Mouse (Mus musculus) stomach, embryonic 16.5 days (tissue): Measurements from ENCODE around the gene Pqlc3. TPM values are rescaled to one million over a fixed set of nuclear protein-coding genes. Genes with fewer than 3 reads are reported as not detected.

ENCODE experiments used
- ATAC-seq: fragments of 200-750 bp; cut with Nextera tagmentation; 2 replicates; pipeline ENCODE4 v1.8.0; 2017; ENCODE audit warnings: moderate number of reproducible peaks, moderate TSS enrichment; ENCODE audit not compliant: insufficient read depth, low FRiP score
- H3K27ac ChIP-seq: fragments of 300-500 bp; sonication (generic); 2 replicates; pipeline ENCODE4 v1.5.1; 2014; ENCODE audit warnings: low read length
- H3K27me3 ChIP-seq: fragments of 300-500 bp; sonication (generic); 2 replicates; pipeline ENCODE4 v1.6.1; 2014; ENCODE audit warnings: low read length, control low read depth, mixed read lengths; ENCODE audit not compliant: control insufficient read depth, insufficient read depth
- H3K36me3 ChIP-seq: fragments of 300-500 bp; sonication (generic); 2 replicates; pipeline ENCODE4 v1.6.1; 2014; ENCODE audit warnings: low read length; ENCODE audit not compliant: control insufficient read depth, insufficient read depth
- H3K4me1 ChIP-seq: fragments of 300-500 bp; sonication (generic); 2 replicates; pipeline ENCODE4 v1.6.1; 2014; ENCODE audit warnings: low read length, control low read depth, mixed read lengths; ENCODE audit not compliant: control insufficient read depth, insufficient read depth
- H3K4me2 ChIP-seq: fragments of 300-500 bp; sonication (generic); 2 replicates; pipeline ENCODE4 v1.6.1; 2014; ENCODE audit warnings: low read depth, low read length, mixed read lengths
- H3K4me3 ChIP-seq: fragments of 300-500 bp; sonication (generic); replicated peaks from 2 replicates; pipeline ENCODE4 v1.5.1; 2014; ENCODE audit warnings: mild to moderate bottlenecking, low read length
- H3K9ac ChIP-seq: fragments of 300-500 bp; sonication (generic); 2 replicates; pipeline ENCODE4 v1.6.1; 2014; ENCODE audit warnings: low read length
- H3K9me3 ChIP-seq: fragments of 300-500 bp; sonication (generic); replicated peaks from 2 replicates; pipeline ENCODE4 v1.6.1; 2016; ENCODE audit warnings: low read length, control low read depth; ENCODE audit not compliant: control insufficient read depth
- WGBS: fragments of 180-500 bp; shearing (Covaris S2); extraction: QIAGEN DNeasy Blood & Tissue Kit; methylation state at CpG from one replicate; pipeline ENCODE4 v1.1.7; 2014; 5-methylcytosine and 5-hydroxymethylcytosine counted together
- polyA plus RNA-seq: library from polyadenylated mRNA; unstranded; fragments of >200 nt; fragmentation: Nextera tagmentation; extraction: Ambion mirVana; gene quantifications from 2 replicates; pipeline ENCODE4 v1.2.1, GENCODE M21; 2015

Gene Pqlc3
- polyA plus RNA-seq, 1 experiment from 2014 or later, result 13.8 TPM

GRCm38 (mm10) chr12:16994291-16994690, 5.9 kb downstream of the Pqlc3 start:
- 84% methylated on average over 2 of the region's 2 CpGs for WGBS
- ATAC-seq, result no peak
- H3K27ac ChIP-seq, result no peak overlapping the region
- H3K4me1 ChIP-seq, result peaks cover 5% of the 10 kb centered on the region; the same call in 1 of the 2 replicates
- H3K36me3 ChIP-seq, result no peaks in the 10 kb centered on the region
- H3K4me3 ChIP-seq, result no peak overlapping the region
- H3K4me2 ChIP-seq, result no peak overlapping the region
- H3K9me3 ChIP-seq, result no peaks in the 10 kb centered on the region
- no peaks in the 10 kb centered on the region for H3K27me3 ChIP-seq
- no peak overlapping the region for H3K9ac ChIP-seq

DNA sequence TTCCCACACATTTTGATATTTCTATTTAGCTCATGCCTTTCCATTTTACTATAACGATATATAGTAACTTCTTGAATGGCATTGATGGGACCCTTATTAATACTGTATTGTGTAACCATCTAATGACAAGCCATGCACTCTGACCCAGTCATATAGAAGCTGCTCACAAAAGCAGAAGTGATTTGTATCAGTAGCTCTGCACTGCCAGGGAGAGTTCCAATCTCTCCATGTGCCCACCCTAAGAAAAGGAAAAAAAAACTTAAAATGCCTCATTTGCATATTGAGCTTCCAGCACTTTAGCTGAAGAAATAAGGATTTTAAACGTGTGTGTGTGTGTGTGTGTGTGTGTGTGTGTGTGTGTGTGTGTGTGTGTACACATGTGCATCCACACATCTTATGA, 7.9 kb downstream of the Pqlc3 start:
- no peak overlapping the region for H3K9ac ChIP-seq
- no peak overlapping the region for H3K27ac ChIP-seq
- 86% methylated on average over 2 of the region's 2 CpGs for WGBS
- no peak for ATAC-seq
- H3K36me3 ChIP-seq, result 0 out of 2 replicates have a peak, but pooled peaks cover under 1% of the 10 kb centered on the region
- H3K4me1 ChIP-seq, result no peaks in the 10 kb centered on the region
- no peak overlapping the region for H3K4me3 ChIP-seq
- no peaks in the 10 kb centered on the region for H3K9me3 ChIP-seq
- H3K27me3 ChIP-seq, result no peaks in the 10 kb centered on the region
- H3K4me2 ChIP-seq, result no peak overlapping the region

DNA sequence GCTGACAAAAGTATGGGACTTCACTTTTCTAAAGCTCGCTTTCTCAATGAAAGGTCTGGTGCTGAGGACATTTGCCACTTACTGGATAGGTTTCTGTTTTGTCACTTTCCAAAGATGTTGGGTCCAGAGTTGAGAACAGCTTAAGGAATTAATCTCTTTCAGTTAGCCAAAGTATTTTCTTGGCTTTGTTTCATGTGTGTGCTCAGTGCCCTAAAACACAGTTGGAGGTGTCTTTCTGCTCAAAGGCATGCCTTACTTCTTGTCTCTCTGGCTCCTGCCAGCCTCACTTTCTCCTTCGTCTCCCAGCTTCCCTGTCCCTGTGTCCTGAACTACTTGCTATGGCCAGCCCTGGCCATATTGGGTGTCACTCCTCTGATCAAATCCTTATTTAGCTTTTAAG, 8.8 kb downstream of the Pqlc3 start:
- no peak for ATAC-seq
- H3K27me3 ChIP-seq, result no peaks in the 10 kb centered on the region

DNA sequence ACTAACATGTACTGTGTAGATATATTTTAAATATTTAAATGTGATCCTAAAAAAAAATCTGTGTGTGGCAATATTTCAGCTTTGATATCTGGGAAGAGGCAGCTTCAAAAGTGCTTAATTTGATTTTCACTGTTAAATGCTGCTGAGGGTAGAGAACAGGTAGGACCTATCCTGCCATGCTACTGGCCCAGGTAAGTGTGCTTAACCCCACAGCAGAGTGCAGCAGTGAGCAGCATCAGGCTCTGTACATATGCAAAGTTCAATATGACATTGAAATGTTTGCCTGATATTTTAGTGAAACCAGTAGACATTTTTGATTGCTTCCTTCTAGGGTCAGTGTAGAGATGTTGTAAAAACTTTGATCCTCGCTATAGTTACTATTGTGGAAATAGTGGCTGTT, 14.4 kb downstream of the Pqlc3 start:
- no peaks in the 10 kb centered on the region for H3K9me3 ChIP-seq
- H3K27ac ChIP-seq, result no peak overlapping the region
- 95% methylated on average over 1 of the region's 1 CpGs for WGBS
- H3K27me3 ChIP-seq, result no peaks in the 10 kb centered on the region
- H3K4me3 ChIP-seq, result no peak overlapping the region
- H3K4me1 ChIP-seq, result no peaks in the 10 kb centered on the region
- H3K36me3 ChIP-seq, result peaks cover 3% of the 10 kb centered on the region; the same call in 1 of the 2 replicates
- no peak overlapping the region for H3K9ac ChIP-seq
- H3K4me2 ChIP-seq, result no peak overlapping the region
- ATAC-seq, result no peak

More for the DNA sequence above, 8.8 kb downstream of the Pqlc3 start:
- no peak overlapping the region for H3K4me3 ChIP-seq
- H3K4me2 ChIP-seq, result no peak overlapping the region
- H3K9me3 ChIP-seq, result no peaks in the 10 kb centered on the region
- 81% methylated on average over 2 of the region's 2 CpGs for WGBS
- H3K9ac ChIP-seq, result no peak overlapping the region
- H3K36me3 ChIP-seq, result peaks cover 3% of the 10 kb centered on the region; the same call in 1 of the 2 replicates
- H3K27ac ChIP-seq, result no peak overlapping the region
- H3K4me1 ChIP-seq, result no peaks in the 10 kb centered on the region

DNA sequence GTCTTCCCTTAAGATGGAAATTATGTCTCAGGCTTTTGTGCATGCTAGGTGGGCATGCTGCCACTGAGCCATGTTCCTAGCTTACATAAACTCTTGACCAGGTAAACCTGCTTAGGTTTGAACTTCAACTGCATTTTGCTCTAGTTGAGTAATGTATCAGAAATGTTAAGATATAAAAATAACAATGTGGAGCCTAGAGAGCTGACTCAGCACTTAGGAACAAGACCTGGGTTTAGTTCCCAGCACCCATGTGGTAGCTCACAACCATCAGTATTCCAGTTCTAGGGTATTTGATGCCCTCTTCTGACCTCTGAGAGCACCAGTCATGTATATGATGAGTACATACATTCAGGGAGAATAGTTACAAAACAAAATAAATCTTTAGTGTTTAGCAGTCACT, 23.1 kb downstream of the Pqlc3 start:
- Histone ChIP-seq H3K9ac (no peak overlapping the region), H3K27ac (no peak overlapping the region), H3K4me2 (no peak overlapping the region), H3K27me3 (no peaks in the 10 kb centered on the region), H3K4me1 (no peaks in the 10 kb centered on the region), H3K9me3 (no peaks in the 10 kb centered on the region), H3K4me3 (no peak overlapping the region), H3K36me3 (peaks cover 26% of the 10 kb centered on the region)
- no peak for ATAC-seq

GRCm38 (mm10) chr12:16966811-16967210, 33.4 kb downstream of the Pqlc3 start:
- Histone ChIP-seq H3K4me1 (no peaks in the 10 kb centered on the region), H3K36me3 (peaks cover 17% of the 10 kb centered on the region), H3K27me3 (no peaks in the 10 kb centered on the region), H3K27ac (no peak overlapping the region), H3K4me3 (no peak overlapping the region), H3K4me2 (no peak overlapping the region), H3K9ac (no peak overlapping the region), H3K9me3 (no peaks in the 10 kb centered on the region)
- ATAC-seq, result no peak
- WGBS, result 96% methylated on average over 2 of the region's 2 CpGs

DNA sequence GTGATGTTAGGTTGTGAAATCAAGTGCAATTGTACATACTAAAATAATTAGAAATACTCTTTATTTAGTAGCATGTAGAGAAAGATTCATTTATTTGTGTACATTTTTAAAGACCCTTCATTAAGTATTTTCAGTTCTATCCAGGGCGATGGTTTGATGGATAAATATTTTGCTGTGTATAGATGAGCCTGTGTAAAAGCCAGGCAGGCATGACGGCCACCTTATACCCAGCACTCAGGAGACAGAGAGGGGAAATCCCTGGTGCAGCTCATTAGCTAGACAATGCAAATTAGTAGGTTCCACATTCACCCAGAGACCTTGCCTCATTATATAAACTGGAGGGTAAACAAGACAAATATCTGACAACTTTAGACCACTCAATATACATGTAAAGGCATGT, 36.9 kb downstream of the Pqlc3 start:
- WGBS, result 79% methylated on average over 2 of the region's 2 CpGs
- no peaks in the 10 kb centered on the region for H3K9me3 ChIP-seq
- H3K9ac ChIP-seq, result no peak overlapping the region
- H3K4me1 ChIP-seq, result no peaks in the 10 kb centered on the region
- H3K36me3 ChIP-seq, result peaks cover 17% of the 10 kb centered on the region
- H3K4me3 ChIP-seq, result no peak overlapping the region
- ATAC-seq, result no peak
- no peaks in the 10 kb centered on the region for H3K27me3 ChIP-seq
- H3K27ac ChIP-seq, result no peak overlapping the region
- no peak overlapping the region for H3K4me2 ChIP-seq

- 71% methylated on average over 1 of the region's 1 CpGs for WGBS
- H3K36me3 ChIP-seq, result peaks cover 22% of the 10 kb centered on the region
Measured at GRCm38 (mm10) chr12:16958851-16959250, 41.4 kb downstream of the Pqlc3 start.

GRCm38 (mm10) chr12:16948239-16948638, 52.0 kb downstream of the Pqlc3 start:
- 87% methylated on average over 6 of the region's 6 CpGs for WGBS
- Histone ChIP-seq H3K27ac (no peak overlapping the region), H3K9ac (no peak overlapping the region), H3K36me3 (no peaks in the 10 kb centered on the region), H3K4me1 (no peaks in the 10 kb centered on the region), H3K9me3 (no peaks in the 10 kb centered on the region), H3K27me3 (no peaks in the 10 kb centered on the region), H3K4me2 (no peak overlapping the region), H3K4me3 (no peak overlapping the region)
- ATAC-seq, result no peak

More at GRCm38 (mm10) chr12:16958851-16959250, 41.4 kb downstream of the Pqlc3 start:
- Histone ChIP-seq H3K4me2 (no peak overlapping the region), H3K4me3 (no peak overlapping the region), H3K27ac (no peak overlapping the region), H3K27me3 (no peaks in the 10 kb centered on the region), H3K9me3 (no peaks in the 10 kb centered on the region), H3K9ac (no peak overlapping the region), H3K4me1 (no peaks in the 10 kb centered on the region)
- ATAC-seq, result no peak

GRCm38 (mm10) chr12:16941976-16942375, 58.2 kb downstream of the Pqlc3 start:
- ATAC-seq, result no peak
- 65% methylated on average over 3 of the region's 3 CpGs for WGBS
- no peak overlapping the region for H3K4me3 ChIP-seq
- H3K36me3 ChIP-seq, result peaks cover 3% of the 10 kb centered on the region; the same call in 1 of the 2 replicates
- H3K9me3 ChIP-seq, result no peaks in the 10 kb centered on the region
- no peak overlapping the region for H3K4me2 ChIP-seq
- H3K27me3 ChIP-seq, result no peaks in the 10 kb centered on the region
- H3K9ac ChIP-seq, result no peak overlapping the region
- no peaks in the 10 kb centered on the region for H3K4me1 ChIP-seq
- no peak overlapping the region for H3K27ac ChIP-seq
